Mouse (Mus musculus) layer of hippocampus, postnatal 14 days (tissue): Measurements from ENCODE around the gene Ddr1. TPM values are rescaled to one million over a fixed set of nuclear protein-coding genes. Genes with fewer than 3 reads are reported as not detected.

Experiments
- DNase-seq, 2 experiments: peaks; one replicate each; pipeline ENCODE4 v3.0.0; 2021 to 2022; ENCODE audit warnings: low spot score in 2 of 2, mixed read lengths in 1 of 2
- total RNA-seq, 2 experiments: library from RNA; stranded (reverse); gene quantifications; 2 replicates each; pipeline ENCODE4 v1.2.3; 2021

Ddr1 gene
- total RNA-seq, 2 experiments from 2014 or later = 73.6 to 81.0 TPM

DNA sequence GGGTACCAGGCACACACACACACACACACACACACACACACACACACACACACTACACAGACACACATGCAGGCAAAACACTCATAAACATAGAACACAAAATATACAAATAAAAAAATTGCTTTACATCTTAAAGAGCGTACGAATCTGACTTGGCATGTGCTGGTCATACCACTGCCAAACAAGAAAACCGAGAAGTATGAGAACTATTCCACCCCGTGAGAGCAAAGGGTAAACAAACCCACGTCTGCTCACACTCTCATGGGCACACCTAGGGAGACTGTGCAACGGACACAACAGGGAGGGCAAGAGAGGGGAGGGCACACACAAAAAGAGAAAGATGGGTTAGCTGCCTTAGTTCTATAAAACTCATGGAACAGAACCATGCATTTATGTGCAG lies 7.7 kb downstream of the Ddr1 start:
- no peak for DNase-seq

DNA sequence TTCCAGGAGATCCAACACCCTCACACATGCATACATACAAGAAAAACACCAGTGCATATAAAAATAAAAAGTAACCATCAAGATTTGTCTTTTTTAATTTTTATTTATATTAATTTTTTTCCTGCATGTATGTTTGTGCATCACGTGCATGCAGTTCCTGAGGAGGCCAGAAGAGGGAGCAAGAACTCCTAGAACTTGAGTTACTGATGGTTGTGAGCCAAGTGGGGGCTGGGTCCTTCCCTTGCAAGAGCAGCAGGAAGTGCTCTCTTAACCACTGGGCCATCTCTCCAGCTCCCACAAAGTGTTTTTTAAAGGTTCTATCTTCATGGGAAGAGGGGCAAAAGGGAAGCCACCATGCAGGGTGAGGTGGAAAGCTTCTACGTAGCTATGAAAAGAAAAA lies 9.1 kb downstream of the Ddr1 start:
- DNase-seq = no peak

DNA sequence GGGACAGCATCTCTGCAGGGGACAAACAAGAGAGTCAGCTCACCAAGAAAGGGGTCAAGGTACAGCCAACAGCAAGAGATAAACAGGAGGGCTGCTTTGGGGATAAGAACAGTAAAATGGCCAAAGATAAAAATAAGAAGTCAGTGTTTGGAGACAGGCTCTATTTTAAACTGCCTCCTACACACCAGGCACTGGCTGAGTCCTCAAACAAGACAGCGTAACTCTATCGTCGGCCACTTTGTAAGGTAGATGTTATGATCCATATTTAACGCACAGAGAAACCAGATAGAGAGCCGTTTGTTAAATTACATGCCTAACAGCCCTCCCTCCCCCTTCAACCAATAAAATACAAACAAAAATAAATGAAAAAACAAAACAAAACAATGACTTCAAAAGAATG lies 10.5 kb downstream of the Ddr1 start:
- no peak for DNase-seq

DNA sequence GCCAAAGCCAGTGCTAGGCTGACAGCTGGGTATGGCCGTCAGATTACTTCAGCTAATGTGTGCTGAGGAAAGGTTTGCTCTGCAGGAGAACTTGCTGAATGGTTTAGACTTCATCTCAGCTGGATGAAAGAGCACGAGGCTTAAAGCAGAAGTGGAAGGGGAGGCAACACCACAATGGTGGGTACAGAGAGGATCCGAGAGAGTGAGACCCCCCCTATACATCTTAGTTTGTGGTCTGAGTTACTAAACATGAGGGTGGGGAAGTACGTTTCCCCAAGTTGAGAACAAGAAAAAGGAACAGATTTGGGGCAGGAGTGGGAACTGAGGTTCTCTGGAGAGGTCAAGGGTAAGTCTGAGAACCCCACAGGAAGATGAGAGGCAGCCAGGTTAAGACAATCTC lies 12.1 kb downstream of the Ddr1 start:
- DNase-seq = no peak

DNA sequence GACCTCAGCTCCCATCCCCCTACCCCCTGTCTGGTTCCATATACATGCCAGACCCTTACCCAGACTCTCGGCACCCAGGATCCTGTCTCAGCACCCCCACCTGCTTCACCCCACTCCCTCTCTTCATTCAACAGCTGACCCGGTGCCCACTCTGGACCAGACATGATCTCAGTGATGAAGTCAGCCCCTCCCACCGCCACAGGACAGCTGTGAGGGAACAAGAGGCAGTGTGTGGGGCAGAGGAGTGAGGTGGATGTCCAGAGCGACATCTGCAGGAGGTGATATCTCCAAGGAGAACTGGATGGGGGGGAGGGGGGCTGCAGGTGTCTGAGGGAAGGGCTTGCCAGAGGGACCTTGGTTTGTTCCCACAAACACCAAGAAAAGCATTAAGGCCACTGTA lies 12.6 kb downstream of the Ddr1 start:
- DNase-seq = no peak

DNA sequence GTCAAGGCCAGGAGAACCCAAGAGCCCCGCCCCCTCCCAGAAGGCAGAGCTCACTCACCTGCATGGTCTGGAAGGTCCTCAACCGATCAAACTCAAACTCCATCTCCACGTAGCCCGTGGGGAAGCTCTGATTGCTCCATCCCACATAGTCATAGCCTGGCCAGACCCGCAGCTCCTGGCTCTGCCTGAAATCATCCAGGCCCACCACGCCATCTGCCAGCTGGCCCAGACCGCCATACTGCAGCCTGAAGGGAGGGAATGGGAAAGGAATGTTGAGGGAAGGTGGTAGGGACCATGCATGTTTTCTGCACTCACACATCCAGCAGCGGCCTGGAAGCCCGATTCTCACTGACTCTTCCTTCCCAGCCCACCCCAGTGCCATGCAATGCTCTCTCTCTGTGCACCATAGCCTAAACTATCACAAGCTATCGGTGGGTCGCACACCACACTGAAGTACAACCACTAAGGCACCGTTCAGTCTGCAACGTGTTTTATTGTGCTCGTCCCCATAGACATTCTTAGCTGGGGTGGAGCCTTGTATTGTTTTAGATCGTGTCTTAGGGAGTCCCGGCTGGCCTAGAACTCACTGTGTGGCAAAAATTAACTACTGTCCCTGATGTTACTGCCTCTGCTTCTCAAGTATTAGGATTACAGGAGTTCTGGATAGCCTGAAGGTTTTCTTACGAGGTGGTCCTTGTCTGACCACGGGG lies 14.3 kb downstream of the Ddr1 start:
- no peak for DNase-seq

DNA sequence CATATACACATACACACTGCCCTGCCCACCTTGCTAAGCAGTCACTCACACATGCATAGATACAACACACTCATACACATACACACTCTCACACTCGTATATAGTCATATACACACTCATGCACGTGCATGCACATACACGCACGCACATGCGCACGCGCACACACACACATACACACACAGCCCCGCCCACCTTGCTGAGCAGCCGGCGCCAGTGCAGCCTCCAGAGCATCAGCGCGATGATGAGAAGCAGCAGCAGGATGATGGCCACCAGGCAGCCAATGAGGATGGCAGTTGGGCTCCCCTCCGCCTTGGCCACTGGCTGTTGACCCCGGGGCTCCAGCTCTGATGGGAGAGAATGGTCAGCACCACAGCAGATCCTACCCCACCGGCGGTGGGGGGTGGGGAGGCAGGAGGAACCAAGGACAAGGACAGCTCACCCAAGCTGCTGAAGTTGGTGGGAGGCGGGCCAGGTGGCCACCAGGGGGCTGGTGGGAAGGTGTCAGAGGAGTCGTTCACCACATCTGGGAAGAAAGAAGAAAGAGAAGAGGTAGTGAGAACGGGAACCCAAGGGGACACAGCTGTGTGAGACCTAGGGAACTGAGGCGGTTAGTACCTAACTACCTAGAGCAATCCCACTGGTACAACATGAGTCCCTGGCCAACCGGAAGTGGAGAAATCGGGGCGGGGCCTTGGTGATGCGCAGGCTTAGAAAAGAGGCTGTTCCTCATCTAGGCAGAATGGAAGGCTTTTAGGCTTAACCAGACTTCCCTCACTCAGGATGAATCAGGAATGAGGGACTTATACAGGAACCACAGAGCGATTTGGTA lies 15.9 kb downstream of the Ddr1 start:
- no peak for DNase-seq

DNA sequence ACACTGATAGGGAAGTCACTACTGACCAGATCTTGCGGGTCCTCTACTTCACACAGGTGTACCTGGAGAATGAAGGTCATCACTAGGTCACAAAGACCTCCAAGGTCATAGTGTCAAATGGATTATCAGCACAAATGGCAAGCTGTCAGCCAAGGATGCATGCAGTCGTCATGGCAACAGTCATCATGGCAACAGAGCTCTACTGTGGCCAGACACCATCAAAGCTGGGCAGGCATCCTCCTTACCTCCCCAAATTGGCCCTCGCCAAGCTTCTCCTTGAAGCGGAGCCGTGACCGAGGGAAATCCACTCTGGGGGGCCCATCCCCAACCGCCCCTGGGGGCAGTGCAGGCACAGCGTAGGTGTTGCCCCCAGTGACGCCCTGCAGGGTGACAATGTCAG lies 19.4 kb downstream of the Ddr1 start:
- no peak for DNase-seq

DNA sequence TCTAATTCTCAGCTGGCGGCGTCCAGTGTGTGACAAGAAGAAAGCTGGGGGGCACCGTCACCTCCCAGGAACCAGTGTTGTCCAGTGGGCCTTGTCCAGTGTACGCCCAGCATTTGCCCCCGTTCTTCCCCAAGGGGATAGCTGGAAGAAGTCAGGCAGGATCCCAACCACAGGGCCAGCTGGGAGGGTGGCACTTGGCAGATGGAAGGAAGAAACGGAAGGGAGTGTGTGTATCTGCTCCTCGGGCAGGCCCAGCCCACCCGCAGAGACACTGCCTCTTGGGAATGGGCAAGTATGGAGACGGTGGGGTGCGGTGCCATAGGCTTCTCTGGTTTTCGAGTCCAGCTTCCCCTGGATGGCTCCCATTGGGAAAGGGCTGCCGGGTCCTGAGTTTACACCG lies 22.4 kb downstream of the Ddr1 start:
- DNase-seq = no peak

DNA sequence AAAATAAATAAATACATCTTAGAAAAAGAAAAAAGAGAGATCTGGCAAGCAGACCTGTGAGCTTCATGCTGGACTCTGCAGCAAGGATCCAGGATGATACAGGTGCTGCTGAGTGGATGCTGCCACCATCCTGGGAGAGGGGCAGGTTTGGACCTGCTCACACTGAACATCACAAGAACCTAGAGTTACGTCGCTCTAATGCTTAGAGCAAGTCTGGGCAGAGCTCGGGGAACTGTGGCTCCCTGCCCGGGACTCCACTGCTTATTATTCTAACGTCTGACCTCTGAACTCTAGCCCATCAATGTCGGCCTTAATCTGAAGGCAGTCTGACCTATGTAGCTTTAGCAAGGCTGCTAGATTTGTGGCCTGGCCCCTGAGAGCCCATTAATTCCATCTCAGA lies 23.8 kb downstream of the Ddr1 start:
- DNase-seq = no peak

DNA sequence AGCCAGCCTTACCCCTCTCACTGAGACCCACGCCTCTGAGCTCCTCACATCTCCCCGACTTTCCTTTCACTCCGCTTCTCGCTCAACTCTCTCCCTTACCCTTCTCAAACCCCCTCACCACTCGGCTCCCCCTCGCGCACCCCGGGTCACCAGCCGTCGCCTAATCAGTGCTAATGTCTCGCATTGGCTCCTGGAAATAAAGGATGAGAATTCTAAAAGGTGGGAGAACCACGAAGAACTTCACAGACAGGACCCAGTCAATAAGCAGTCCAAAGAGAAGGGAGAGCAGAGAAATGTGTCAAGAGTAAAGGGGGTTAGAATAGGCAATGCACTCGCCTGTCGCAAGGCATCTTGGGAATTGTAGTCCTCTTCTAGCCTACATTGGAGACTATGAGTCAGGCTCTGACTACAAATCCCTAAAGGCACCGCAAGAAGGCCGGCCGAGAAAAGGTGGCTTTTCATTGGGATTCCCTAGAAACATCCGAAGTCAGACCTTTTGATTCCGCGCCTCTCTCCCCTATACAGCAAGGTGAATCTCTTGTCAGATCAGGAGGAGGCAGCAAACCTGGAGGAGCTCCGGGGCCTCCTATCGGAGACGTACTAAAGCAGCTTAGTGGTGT lies 30.9 kb downstream of the Ddr1 start, which contains the start of gene Gtf2h4:
TSS of gene Gtf2h4 (minus strand) at position 324 of the 620 bp plus-strand sequence.
- peak; percentile 83 to 96 for DNase-seq

DNA sequence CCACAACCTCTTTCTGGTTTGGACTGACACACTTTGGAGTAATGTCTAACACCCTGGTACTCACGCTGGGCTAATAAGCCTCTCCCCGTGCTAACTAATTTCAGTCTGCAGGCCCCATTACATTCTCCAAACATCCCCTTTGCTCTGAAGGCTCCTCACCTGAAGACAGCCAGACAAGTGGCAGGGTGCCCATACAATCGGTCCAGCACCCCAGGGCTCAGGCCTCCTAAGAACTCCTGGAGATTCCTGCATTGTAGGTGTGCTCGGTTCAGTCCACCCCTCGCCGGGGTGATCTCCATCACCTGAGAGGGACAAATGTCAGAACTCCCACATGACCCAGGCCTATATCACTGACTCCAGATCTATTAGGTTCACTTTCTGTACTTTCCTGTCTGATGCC lies 31.9 kb downstream of the Ddr1 start:
- no peak for DNase-seq

DNA sequence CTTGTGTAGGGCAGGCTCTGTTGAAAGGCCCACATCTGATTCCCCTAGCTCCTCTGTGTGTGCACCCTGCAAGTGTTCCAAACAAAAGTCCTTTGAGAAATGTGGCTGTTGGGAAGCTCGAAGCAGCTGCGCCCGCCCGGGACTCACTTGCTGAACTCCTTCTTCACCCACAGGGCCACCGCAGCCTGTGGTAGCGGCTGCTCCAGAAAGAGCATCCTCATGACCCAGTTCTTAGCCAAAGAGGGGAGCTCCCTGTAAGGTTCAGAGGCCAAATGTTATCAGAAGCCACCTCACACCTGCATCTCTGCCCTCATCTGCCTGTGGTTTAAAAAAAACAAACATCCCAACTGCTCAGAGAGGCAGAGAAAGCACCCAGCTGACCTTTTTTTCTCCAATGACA lies 32.6 kb downstream of the Ddr1 start:
- no peak for DNase-seq

DNA sequence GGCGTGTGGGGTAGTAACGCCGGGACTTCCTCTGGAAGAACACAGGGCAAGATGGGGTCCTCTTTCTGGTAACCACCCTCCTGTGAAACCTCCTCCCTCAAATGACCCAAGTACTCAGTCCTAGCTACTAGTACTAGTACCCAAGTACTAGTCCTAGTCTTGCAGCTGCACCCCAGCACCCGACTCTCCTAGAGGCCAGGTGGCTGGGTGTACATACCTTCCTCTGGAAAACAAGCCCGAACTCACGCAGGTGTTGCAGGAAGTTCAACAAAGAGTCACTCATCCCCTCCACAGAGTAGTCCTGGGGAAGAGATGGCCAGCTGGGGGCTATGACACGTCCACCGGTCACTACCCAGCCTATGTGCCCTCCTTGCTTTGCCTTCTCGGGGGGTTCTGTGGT lies 34.7 kb downstream of the Ddr1 start:
- no peak for DNase-seq

DNA sequence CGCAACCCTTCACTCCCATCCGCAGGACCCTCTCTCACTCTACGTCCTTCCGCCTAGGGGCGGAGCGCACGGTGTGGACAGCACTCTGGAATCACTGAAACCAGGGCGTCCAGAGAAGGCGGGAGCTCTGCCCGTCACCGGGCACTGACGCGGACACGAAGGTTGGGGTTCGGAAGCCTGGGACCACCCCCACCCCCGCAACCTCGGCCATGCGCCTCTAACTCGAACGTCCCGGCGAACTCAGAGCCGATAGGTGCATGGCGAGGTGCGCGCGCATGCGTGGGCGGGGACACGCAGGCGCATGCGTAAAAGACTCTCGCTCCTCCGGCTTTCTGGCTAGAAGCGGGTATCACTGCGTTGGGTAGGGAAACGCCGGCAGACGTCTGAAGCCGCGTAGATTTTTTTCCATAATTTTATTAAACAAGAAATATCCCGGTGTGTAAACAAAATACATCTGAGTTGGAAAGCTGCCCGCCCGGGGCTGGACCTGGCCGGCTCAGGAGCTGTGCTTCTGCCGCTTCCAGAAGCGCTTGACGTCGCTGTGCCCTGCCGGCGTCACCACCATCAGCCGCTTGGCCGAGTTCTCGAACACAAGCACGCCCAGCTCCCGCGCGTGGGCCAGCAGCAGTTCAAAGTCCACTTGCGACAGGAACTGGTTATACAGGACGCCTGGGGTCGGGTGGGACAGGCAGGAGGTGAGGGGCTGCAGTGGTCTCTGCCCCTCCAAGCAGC lies 36.9 kb downstream of the Ddr1 start, which contains the start of gene Vars2:
TSS of gene Vars2 (minus strand) at position 259 of the 732 bp plus-strand sequence.
- peak; percentile 97 for DNase-seq

DNA sequence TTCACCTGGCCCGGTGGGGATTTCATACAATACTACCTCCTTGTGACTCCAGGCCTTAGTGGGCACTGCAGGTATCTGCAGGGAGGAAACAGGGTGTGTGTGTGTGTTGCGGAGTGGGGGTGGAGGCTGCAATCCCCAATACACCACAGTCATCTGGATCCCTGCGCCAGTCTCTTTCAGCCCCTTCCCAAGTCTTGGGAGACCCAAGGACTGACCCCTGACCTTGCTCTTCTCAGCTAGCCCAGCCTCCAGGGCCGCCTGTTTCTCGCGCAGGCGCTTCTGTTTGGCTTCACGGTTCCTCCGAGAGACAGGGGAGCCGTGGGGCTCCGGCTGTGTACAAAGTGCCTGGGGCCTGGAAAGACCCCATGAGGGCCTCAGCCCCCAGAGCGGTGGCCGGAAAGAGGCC lies 37.6 kb downstream of the Ddr1 start:
- no peak for DNase-seq

DNA sequence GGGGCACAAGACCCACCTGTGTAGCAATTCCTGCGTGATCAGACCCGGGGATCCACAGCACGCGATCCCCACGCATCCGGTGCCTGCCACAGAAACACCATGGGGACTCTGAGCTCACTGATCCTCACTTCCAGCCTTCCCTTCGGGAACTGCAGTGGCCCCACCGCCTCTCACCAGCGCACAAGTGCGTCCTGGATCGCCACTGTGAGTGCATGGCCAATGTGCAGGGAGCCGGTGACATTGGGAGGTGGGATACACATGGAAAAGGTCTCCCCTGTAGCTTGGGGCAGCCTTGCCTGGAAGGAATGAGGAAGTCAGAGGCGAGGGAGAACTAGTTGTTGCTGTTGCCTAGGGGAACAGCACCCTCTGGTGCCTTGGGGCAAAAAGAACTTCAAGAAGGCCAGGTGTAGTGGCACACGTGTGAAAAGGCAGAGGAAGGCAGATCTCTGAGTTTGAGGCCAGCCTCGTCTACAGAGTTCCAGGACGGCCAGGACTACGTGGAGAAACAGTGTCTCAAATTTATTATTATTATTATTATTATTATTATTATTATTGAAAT lies 38.4 kb downstream of the Ddr1 start:
- no peak for DNase-seq

DNA sequence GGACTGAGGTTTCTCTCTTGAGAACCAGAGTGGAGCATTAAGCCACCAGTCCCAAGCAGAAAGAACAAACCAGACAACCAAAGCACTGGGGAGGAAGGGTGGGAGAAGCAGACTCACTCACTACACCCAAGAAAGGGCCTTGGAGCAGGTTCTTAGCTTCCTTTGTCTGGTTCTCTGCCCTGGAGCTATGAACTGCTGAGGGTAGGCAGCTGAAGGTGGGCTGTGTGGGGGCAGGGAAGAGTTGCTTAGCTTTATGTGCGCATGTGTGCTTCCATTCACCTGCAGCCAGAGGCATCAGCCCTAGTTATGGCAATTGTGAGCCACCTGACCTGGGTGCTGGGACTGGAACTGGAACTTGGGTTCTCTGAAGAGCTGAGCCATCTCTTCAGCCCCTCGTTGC lies 51.3 kb downstream of the Ddr1 start:
- no peak for DNase-seq

DNA sequence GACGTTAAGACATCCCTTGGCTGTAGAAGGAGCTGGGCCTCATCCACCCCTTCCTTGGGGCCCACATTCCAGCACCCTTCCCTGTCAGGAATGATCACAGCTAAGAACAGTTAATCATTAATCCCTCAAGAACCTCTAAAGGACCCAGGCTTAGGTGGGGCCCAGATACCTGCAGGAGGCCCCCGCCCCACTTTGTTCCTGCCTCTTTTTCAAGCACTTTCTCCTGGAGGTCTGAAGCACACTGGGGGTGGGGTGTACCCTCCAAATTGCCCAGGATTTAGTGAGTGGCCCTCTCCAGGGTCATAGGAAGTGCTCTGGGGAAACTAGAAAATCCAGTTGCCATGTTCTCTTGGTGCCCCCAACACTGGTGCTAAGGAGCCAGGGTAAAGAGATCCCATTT lies 55.0 kb downstream of the Ddr1 start:
- no peak for DNase-seq

DNA sequence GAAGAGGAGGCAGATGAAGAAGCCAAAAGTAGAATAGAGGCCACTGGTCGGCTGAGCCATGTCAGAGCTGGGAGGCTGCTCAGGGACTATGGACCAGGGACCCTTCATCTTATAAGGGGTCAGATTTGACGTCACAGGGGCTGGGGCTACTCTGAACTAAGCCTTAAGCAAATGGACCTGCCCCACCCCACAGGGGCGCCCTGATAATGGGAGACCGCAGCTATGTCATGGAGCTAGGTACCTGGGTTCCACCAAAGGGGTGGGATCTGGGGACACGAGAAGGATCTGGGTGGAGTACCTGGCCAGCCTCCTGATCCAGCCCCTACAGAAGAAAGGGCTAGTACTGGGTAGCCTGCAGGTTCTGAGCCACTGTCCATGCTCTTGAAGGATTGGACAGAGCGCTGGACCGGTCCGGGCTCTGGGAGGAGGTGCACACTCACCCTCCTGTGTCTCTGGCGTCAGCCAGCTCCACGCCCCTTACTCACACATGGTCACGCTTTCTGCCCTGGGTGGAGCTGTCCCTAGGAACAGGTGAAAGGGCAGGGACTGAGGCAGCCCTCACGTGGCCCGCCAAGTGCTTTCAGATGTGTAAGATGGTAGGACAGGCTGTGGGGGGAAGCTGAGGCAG lies 60.7 kb downstream of the Ddr1 start, which contains the start of gene Mucl3:
TSS of gene Mucl3 (minus strand) at position 87 of the 628 bp plus-strand sequence.
- no peak for DNase-seq

DNA sequence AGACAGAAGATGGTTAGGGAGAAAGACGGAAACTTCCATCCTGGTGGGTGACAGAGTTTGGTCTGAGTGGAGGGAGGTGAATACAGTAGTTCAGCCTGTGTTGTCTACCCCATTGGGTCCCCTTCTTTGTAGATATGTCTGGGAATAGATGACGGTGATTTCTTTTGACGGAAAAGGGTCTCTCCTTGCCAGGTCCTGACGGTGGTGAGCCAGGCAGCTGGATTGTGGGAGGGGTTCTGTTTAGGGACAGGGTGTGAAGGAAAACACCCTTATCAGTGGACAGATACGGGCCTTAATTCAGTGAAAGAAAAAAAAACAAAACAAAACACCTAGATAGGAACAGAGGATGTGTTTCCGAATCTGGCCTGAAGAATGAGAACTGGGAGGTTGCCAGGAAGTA lies 65.1 kb downstream of the Ddr1 start:
- DNase-seq = no peak
